Mouse (Mus musculus) effector memory CD4-positive, alpha-beta T cell, adult 7 months (primary cell): ENCODE data around the gene Rpl37a. TPM values are rescaled to one million over a fixed set of nuclear protein-coding genes. Genes with fewer than 3 reads are reported as not detected.

Source experiments
- polyA plus RNA-seq: library from polyadenylated mRNA; unstranded; fragments of 100-300 nt; shearing (Covaris generic); gene quantifications from one replicate; pipeline ENCODE4 v1.2.1, GENCODE M21; 2017

Rpl37a gene
- polyA plus RNA-seq: 2,506 TPM

GRCm38 (mm10) chr1:72710753-72711653 lies at the start of gene Rpl37a:
TSS of gene Rpl37a (plus strand) at chr1:72711290.

GRCm38 (mm10) chr1:72700479-72700878 lies 10.6 kb upstream of the Rpl37a start, which contains the start of gene Ankar:
TSS of gene Ankar (minus strand) at chr1:72700579.

Other genes with a start within 250 kb of the Rpl37a start
- not detected for gene March4, start 174.4 kb upstream of the Rpl37a start, polyA plus RNA-seq
- 18.6 TPM for gene Smarcal1, start 128.0 kb upstream of the Rpl37a start, polyA plus RNA-seq
- gene Ankar, start 10.7 kb upstream of the Rpl37a start, polyA plus RNA-seq: not detected
- not detected for gene Igfbp2, start 113.2 kb downstream of the Rpl37a start, polyA plus RNA-seq
- 0.23 TPM for gene Igfbp5, start 163.6 kb downstream of the Rpl37a start, polyA plus RNA-seq